Comparison of ENCODE assay signal across 16 mouse cellular contexts in the genomic region with DNA sequence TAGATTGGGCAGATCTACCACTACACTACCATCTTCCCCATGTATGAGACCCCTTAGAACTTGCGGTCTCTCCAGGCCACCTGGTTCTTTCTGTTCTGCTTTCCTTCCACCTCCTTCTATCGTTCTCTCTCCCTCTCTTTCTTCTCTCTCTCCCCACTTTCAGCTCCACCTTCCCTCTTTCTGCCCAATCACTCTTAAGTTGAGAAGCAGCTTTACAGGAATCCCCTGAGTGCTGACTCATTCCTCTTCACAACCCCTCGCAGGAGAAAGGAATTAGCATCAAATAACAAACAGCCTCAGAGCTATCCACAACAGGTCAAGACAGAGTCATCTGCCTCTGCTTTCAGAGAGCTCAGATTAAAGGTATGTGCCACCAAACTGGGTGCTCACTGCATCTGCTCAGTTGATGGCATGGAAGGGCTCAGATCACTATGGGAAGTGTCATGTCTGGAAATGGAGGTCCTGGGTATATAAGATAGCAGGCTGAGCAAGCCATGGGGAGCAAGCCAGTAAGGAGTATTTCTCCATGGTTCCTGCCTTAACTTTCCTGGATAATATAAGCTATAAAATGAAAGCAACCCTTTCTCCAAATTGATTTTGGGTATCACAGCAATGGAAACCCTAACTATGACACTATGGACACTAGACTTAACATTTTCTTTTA. TPM values are rescaled to one million over a fixed set of nuclear protein-coding genes. Genes with fewer than 3 reads are reported as not detected.
DNase-seq lines count a peak whose midpoint lies in the region; ATAC-seq and TF ChIP-seq lines count a peak whose summit lies in the region.
"Had no signal": no experiment of that assay in that cellular context is flagged by ENCODE, and none has a peak within 500 bp of the region (broad histone marks: within the 10 kb centered on the region; RNA-seq: fewer than 3 reads in every experiment).

No protein-coding gene starts in this region.

- H3K9ac ChIP-seq in liver, postnatal 0 days (replicated peaks), result no peak overlapping the region
- H3K9ac ChIP-seq in stomach, postnatal 0 days (ENCODE audit: low read length), result no peak overlapping the region
- H3K9ac ChIP-seq: hindbrain, embryonic 15.5 days; limb, embryonic 13.5 days; midbrain, embryonic 15.5 days; neural tube, embryonic 12.5 days had no signal

- TF ChIP-seq EP300 in liver, postnatal 0 days (IDR thresholded peaks at IDR 0.05; ENCODE audit: low read depth), result no peak
- no peak for TF ChIP-seq EP300 in stomach, postnatal 0 days (optimal IDR thresholded peaks at IDR 0.05)

- H3K27ac ChIP-seq in liver, postnatal 0 days (ENCODE audit: low read depth), result no peak overlapping the region
- no peak overlapping the region for H3K27ac ChIP-seq in stomach, postnatal 0 days (replicated peaks)
- H3K27ac ChIP-seq: hindbrain, embryonic 15.5 days; limb, embryonic 13.5 days; midbrain, embryonic 15.5 days; neural tube, embryonic 12.5 days had no signal

- no peak overlapping the region for H3K4me3 ChIP-seq in liver, postnatal 0 days (ENCODE audit: low read depth, low read length)
- no peak overlapping the region for H3K4me3 ChIP-seq in stomach, postnatal 0 days (ENCODE audit: low read depth, low read length)
- H3K4me3 ChIP-seq: erythroblast, embryonic 14.5 days; hindbrain, embryonic 15.5 days; limb, embryonic 13.5 days; midbrain, embryonic 15.5 days; neural tube, embryonic 12.5 days had no signal

- WGBS in liver, postnatal 0 days (ENCODE audit: insufficient replicate concordance), result 56% methylated on average over 3 of the region's 3 CpGs
- WGBS in stomach, postnatal 0 days, result 68% methylated on average over 3 of the region's 3 CpGs

- H3K27me3 ChIP-seq in liver, postnatal 0 days (ENCODE audit: insufficient read depth, low read length), result no peaks in the 10 kb centered on the region
- no peaks in the 10 kb centered on the region for H3K27me3 ChIP-seq in splenic B cell, adult 2 months (ENCODE audit: control insufficient read depth, insufficient read depth, low read length, poor library complexity, severe bottlenecking)
- H3K27me3 ChIP-seq in stomach, postnatal 0 days (ENCODE audit: control insufficient read depth, insufficient read depth, low read length), result no peaks in the 10 kb centered on the region
- H3K27me3 ChIP-seq: hindbrain, embryonic 15.5 days; limb, embryonic 13.5 days; midbrain, embryonic 15.5 days; neural tube, embryonic 12.5 days had no signal

- H3K36me3 ChIP-seq in liver, postnatal 0 days (replicated peaks; ENCODE audit: insufficient read depth, low read length), result peaks cover 44% of the 10 kb centered on the region
- peaks cover 11% of the 10 kb centered on the region; the same call in 1 of the 2 replicates for H3K36me3 ChIP-seq in splenic B cell, adult 2 months (ENCODE audit: control insufficient read depth, insufficient read depth, low read length, poor library complexity, severe bottlenecking)
- H3K36me3 ChIP-seq in stomach, postnatal 0 days (ENCODE audit: control insufficient read depth, insufficient read depth, low read length), result no peaks in the 10 kb centered on the region

- no peak; the same call in 1 of the 2 replicates for ATAC-seq in liver, postnatal 0 days
- peak; percentile 39; the same call in 1 of the 2 replicates for ATAC-seq in erythroid progenitor cell, adult 5-6 weeks (replicated peaks; ENCODE audit: low FRiP score, poor library complexity, severe bottlenecking)
- no peak for ATAC-seq in stomach, postnatal 0 days (ENCODE audit: low FRiP score, low TSS enrichment)
- ATAC-seq: midbrain, embryonic 15.5 days had no signal

- DNase-seq in liver, result peak; percentile 12
- no peak for DNase-seq in liver, postnatal 0 days
- peak; percentile 73 for DNase-seq in NIH3T3 (ENCODE audit: low read depth)
- peak; percentile 37 for DNase-seq in splenic B cell, adult 2 months (ENCODE audit: low read depth, low spot score)
- DNase-seq in stomach, postnatal 0 days (ENCODE audit: low spot score), result no peak
- DNase-seq in urinary bladder, postnatal 14 days (ENCODE audit: low spot score), result no peak
- no peak for DNase-seq in layer of hippocampus, adult 9-10 months (ENCODE audit: low spot score)
- DNase-seq: cerebellum, adult 18-20 months; kidney, adult 8-10 months; kidney, postnatal 4 days had no signal

- no peak overlapping the region for H3K4me2 ChIP-seq in liver, postnatal 0 days (ENCODE audit: low read depth, low read length)
- H3K4me2 ChIP-seq in stomach, postnatal 0 days (replicated peaks; ENCODE audit: low read depth), result no peak overlapping the region
- H3K4me2 ChIP-seq: hindbrain, embryonic 15.5 days; limb, embryonic 13.5 days; midbrain, embryonic 15.5 days; neural tube, embryonic 12.5 days had no signal

- no peaks in the 10 kb centered on the region for H3K9me3 ChIP-seq in liver, postnatal 0 days (ENCODE audit: low read length)
- H3K9me3 ChIP-seq in stomach, postnatal 0 days (ENCODE audit: control insufficient read depth, low read length), result no peaks in the 10 kb centered on the region
- H3K9me3 ChIP-seq: hindbrain, embryonic 15.5 days; limb, embryonic 13.5 days; midbrain, embryonic 15.5 days; neural tube, embryonic 12.5 days had no signal

- 0 out of 2 replicates have a peak, but pooled peaks cover 10% of the 10 kb centered on the region for H3K4me1 ChIP-seq in liver, postnatal 0 days (ENCODE audit: insufficient read depth)
- no peaks in the 10 kb centered on the region for H3K4me1 ChIP-seq in stomach, postnatal 0 days (replicated peaks; ENCODE audit: control insufficient read depth, insufficient read depth)
- H3K4me1 ChIP-seq: neural tube, embryonic 12.5 days had no signal

- no peak for TF ChIP-seq CTCF in liver, postnatal 0 days (IDR thresholded peaks at IDR 0.05; ENCODE audit: low read depth)
- no peak for TF ChIP-seq CTCF in stomach, postnatal 0 days (IDR thresholded peaks at IDR 0.05; ENCODE audit: low read depth)

RNA-seq across cellular contexts. Expression of a gene that starts 11.6 kb away (rescaled TPM):
- 6.6 and 8.0 TPM in 2 replicates for polyA plus RNA-seq in liver, postnatal 0 days (2015; fragmentation: Nextera tagmentation; extraction: Ambion mirVana)
- total RNA-seq in erythroid progenitor cell, adult 5-6 weeks (2015; ENCODE audit: low replicate concordance), result 135 and 150 TPM in 2 replicates
- 120 and 128 TPM in 2 replicates for total RNA-seq in erythroid progenitor cell, adult 5-6 weeks (2017; ENCODE audit: low replicate concordance)
- 7.0 and 7.6 TPM in 2 replicates for polyA plus RNA-seq in stomach, postnatal 0 days (2015; fragmentation: Nextera tagmentation; extraction: Ambion mirVana)

RNA-seq across cellular contexts. Expression of a gene that starts 46.8 kb away (rescaled TPM):
- 4.4 TPM in 2 replicates for polyA plus RNA-seq in liver, postnatal 0 days (2015; fragmentation: Nextera tagmentation; extraction: Ambion mirVana)
- total RNA-seq in erythroid progenitor cell, adult 5-6 weeks (2015; ENCODE audit: low replicate concordance), result 18.7 and 21.0 TPM in 2 replicates
- 7.1 and 32.7 TPM in 2 replicates for total RNA-seq in erythroid progenitor cell, adult 5-6 weeks (2017; ENCODE audit: low replicate concordance)
- polyA plus RNA-seq in stomach, postnatal 0 days (2015; fragmentation: Nextera tagmentation; extraction: Ambion mirVana), result 9.3 and 9.5 TPM in 2 replicates

Comparison
In these comparisons a context has a peak if more than half of its experiments do, and no peak if none do; other contexts are left out.
1. DNase-seq: peak in liver (single experiment), NIH3T3 (single experiment) and splenic B cell, adult 2 months (single experiment); none in liver, postnatal 0 days (single experiment), stomach, postnatal 0 days (single experiment), urinary bladder, postnatal 14 days (single experiment) and layer of hippocampus, adult 9-10 months (single experiment).